9 mouse cellular contexts compared by ENCODE assay signal in genomic region chr5:147187552-147188170, GRCm38 (mm10). TPM values are rescaled to one million over a fixed set of nuclear protein-coding genes. Genes with fewer than 3 reads are reported as not detected.
A peak's percentile ranks its signal among the peaks of the same experiment; 100 is the strongest.
DNase-seq lines count a peak whose midpoint lies in the region; ATAC-seq and TF ChIP-seq lines count a peak whose summit lies in the region.
"Had no signal": no experiment of that assay in that cellular context is flagged by ENCODE, and none has a peak within 500 bp of the region (broad histone marks: within the 10 kb centered on the region; RNA-seq: fewer than 3 reads in every experiment).

No protein-coding gene starts in this region.

- peaks cover 5% of the 10 kb centered on the region for H3K4me1 ChIP-seq in heart, adult 2 months (ENCODE audit: control insufficient read depth, insufficient read depth, low read length)
- peaks cover 0 to 22% of the 10 kb centered on the region in 2 experiments; a peak in 1 of 4 replicates for H3K4me1 ChIP-seq in ES-E14 (ENCODE audit: control insufficient read depth in 2 of 2, insufficient read depth in 2 of 2, low read length in 2 of 2, poor library complexity in 1 of 2)
- H3K4me1 ChIP-seq in forebrain, postnatal 0 days (ENCODE audit: insufficient read depth): peaks cover 7% of the 10 kb centered on the region; the same call in 1 of the 2 replicates
- peaks cover 48% of the 10 kb centered on the region for H3K4me1 ChIP-seq in midbrain, embryonic 10.5 days

- 7% methylated on average over 25 of the region's 25 CpGs for WGBS in heart, adult 2 months
- 1% methylated on average over 25 of the region's 25 CpGs for WGBS in forebrain, postnatal 0 days
- 1% methylated on average over 25 of the region's 25 CpGs for WGBS in midbrain, embryonic 10.5 days

- no peaks in the 10 kb centered on the region for H3K36me3 ChIP-seq in heart, adult 2 months (ENCODE audit: control insufficient read depth, insufficient read depth, low read length)
- no peaks in the 10 kb centered on the region for H3K36me3 ChIP-seq in ES-E14 (ENCODE audit: control insufficient read depth, insufficient read depth, low read length, poor library complexity, severe bottlenecking)
- no peaks in the 10 kb centered on the region for H3K36me3 ChIP-seq in forebrain, postnatal 0 days (ENCODE audit: insufficient read depth)
- no peaks in the 10 kb centered on the region for H3K36me3 ChIP-seq in midbrain, embryonic 10.5 days

- no peak for TF ChIP-seq CTCF in heart, adult 2 months (IDR thresholded peaks at IDR 0.05)
- no peak for TF ChIP-seq CTCF in forebrain, postnatal 0 days (IDR thresholded peaks at IDR 0.05; ENCODE audit: low read depth)

- no peaks in the 10 kb centered on the region for H3K9me3 ChIP-seq in ES-E14 (ENCODE audit: control insufficient read depth, insufficient read depth, low read depth, low read length)
- no peaks in the 10 kb centered on the region for H3K9me3 ChIP-seq in forebrain, postnatal 0 days (ENCODE audit: low read length)
- H3K9me3 ChIP-seq in midbrain, embryonic 10.5 days (replicated peaks): peaks cover 9% of the 10 kb centered on the region; the same call in 1 of the 2 replicates

- in situ Hi-C loops in ES-E14 (cut with MboI; ENCODE audit: low sequenced_read_pairs in 2 of 2, unreplicated experiment in 2 of 2): loop anchor here in 1 of 2 experiments (10.0 kb wide), 1 partner anchor 87 kb away; no protein-coding TSS in a partner anchor

- no peak for TF ChIP-seq POLR2A in heart, adult 2 months (IDR thresholded peaks at IDR 0.05; ENCODE audit: insufficient read depth, low read depth, low read length)

- ATAC-seq in forebrain, postnatal 0 days: no peak

- H3K4me3 ChIP-seq in heart, adult 2 months: peak overlapping the region; percentile 39
- H3K4me3 ChIP-seq in ES-E14 (ENCODE audit: insufficient read depth in 1 of 2, low read depth in 1 of 2, low read length in 2 of 2, poor library complexity in 1 of 2, severe bottlenecking in 1 of 2): peak overlapping the region; percentile 6 to 12; a peak in 2 of 4 replicates
- H3K4me3 ChIP-seq in forebrain, postnatal 0 days (ENCODE audit: low read depth, low read length): peak overlapping the region; percentile 12
- H3K4me3 ChIP-seq in midbrain, embryonic 10.5 days: peak overlapping the region; percentile 54

- no peak overlapping the region for H3K27ac ChIP-seq in heart, adult 2 months
- no peak overlapping the region for H3K27ac ChIP-seq in ES-E14 (ENCODE audit: insufficient read depth, low read depth, low read length, poor library complexity, severe bottlenecking)
- H3K27ac ChIP-seq in forebrain, postnatal 0 days (ENCODE audit: low read depth, low read length): no peak overlapping the region
- H3K27ac ChIP-seq in midbrain, embryonic 10.5 days (replicated peaks): no peak overlapping the region

- H3K4me2 ChIP-seq in forebrain, postnatal 0 days (ENCODE audit: low read depth): peak overlapping the region; percentile 50

- peaks cover 34% of the 10 kb centered on the region for H3K27me3 ChIP-seq in heart, adult 2 months (ENCODE audit: control insufficient read depth, insufficient read depth, low read length)
- peaks cover 73% of the 10 kb centered on the region for H3K27me3 ChIP-seq in forebrain, postnatal 0 days (ENCODE audit: insufficient read depth, low read length)
- peaks cover 100% of the 10 kb centered on the region for H3K27me3 ChIP-seq in midbrain, embryonic 10.5 days (ENCODE audit: low read depth, poor library complexity, severe bottlenecking)

- no peaks in the 10 kb centered on the region for H3K79me2 ChIP-seq in heart, adult 2 months (replicated peaks; ENCODE audit: control insufficient read depth, insufficient read depth, low read length)

- DNase-seq in heart, adult 2 months: no peak
- DNase-seq in heart, postnatal 36 days: no peak
- DNase-seq in ES-E14 (ENCODE audit: low read depth, low spot score): no peak
- peak; percentile 45 for DNase-seq in forebrain, postnatal 0 days
- peak; percentile 30 for DNase-seq in midbrain, embryonic 10.5 days (ENCODE audit: low spot score)
- DNase-seq in gastrocnemius, postnatal 25 days: no peak
- no peak for DNase-seq in T-cell, adult 2 months (ENCODE audit: low spot score)
- DNase-seq in thymus, postnatal 0 days (ENCODE audit: low spot score): no peak

- TF ChIP-seq EP300 in heart, adult 2 months (IDR thresholded peaks at IDR 0.05; ENCODE audit: insufficient read depth, low read depth, low read length): no peak

- intact Hi-C loops in heart, adult 2 months (cut with DNase I): no loop called here
- intact Hi-C loops in heart, postnatal 36 days (cut with DNase I): no loop called here

- H3K9ac ChIP-seq in heart, adult 2 months (ENCODE audit: low read depth, low read length): no peak overlapping the region
- H3K9ac ChIP-seq in ES-E14 (ENCODE audit: insufficient read depth, low read depth, low read length, poor library complexity, severe bottlenecking): no peak overlapping the region
- H3K9ac ChIP-seq in forebrain, postnatal 0 days: no peak overlapping the region

TF ChIP-seq in ES-E14, 5 proteins besides CTCF, POLR2A, EP300 and RAD21:
- TF ChIP-seq MAFK (IDR thresholded peaks at IDR 0.05; ENCODE audit: insufficient read depth, low read depth, low read length) (no peak), ZNF384 (IDR thresholded peaks at IDR 0.05; ENCODE audit: low read depth, low read length) (no peak), HCFC1 (IDR thresholded peaks at IDR 0.05; ENCODE audit: borderline replicate concordance, insufficient read depth, low read length) (no peak)

RNA-seq across cellular contexts. Expression of gene Gsx1, which starts 0.8 kb away (rescaled TPM):
- not detected for total RNA-seq in heart, adult 2 months (2021)
- polyA plus RNA-seq in heart, adult 2 months (2012; rRNA removed): not detected in 2 replicates
- total RNA-seq in heart, postnatal 36 days (2021): not detected
- total RNA-seq in ES-E14 (2012; rRNA removed): 0.26 TPM in 1 of 2 replicates, not detected in the other
- total RNA-seq in forebrain, postnatal 0 days (2014; rRNA removed): 1.2 and 3.2 TPM in 2 replicates
- polyA plus RNA-seq in forebrain, postnatal 0 days (2015; fragmentation: Nextera tagmentation; extraction: Ambion mirVana): 1.2 and 1.4 TPM in 2 replicates
- polyA plus RNA-seq in midbrain, embryonic 10.5 days (2016; fragmentation: Nextera tagmentation; extraction: Ambion mirVana): 7.0 and 11.1 TPM in 2 replicates
- total RNA-seq in gastrocnemius, postnatal 25 days (2021): not detected
- not detected in 2 replicates for polyA plus RNA-seq in thymus, postnatal 0 days (2015; fragmentation: Nextera tagmentation; extraction: Ambion mirVana)
- total RNA-seq: heart, adult 18-20 months had no signal

Comparison
In these comparisons a context has a peak if more than half of its experiments do, and no peak if none do; other contexts are left out.
1. DNase-seq: peak in forebrain, postnatal 0 days (single experiment) and midbrain, embryonic 10.5 days (single experiment); none in heart, adult 2 months (0 of 2), heart, postnatal 36 days (0 of 2), ES-E14 (single experiment), gastrocnemius, postnatal 25 days (single experiment), T-cell, adult 2 months (single experiment) and thymus, postnatal 0 days (single experiment).
2. Peak in every context shown above with its lines, with median percentiles within 50 percentile points of each other: H3K4me3 ChIP-seq.